Mouse (Mus musculus): ENCODE data around the gene Gsdmc3. TPM values are rescaled to one million over a fixed set of nuclear protein-coding genes. Genes with fewer than 3 reads are reported as not detected.
"Not testable (repeated sequence)": the region's sequence is repeated elsewhere in the genome, so short reads cannot be mapped to it uniquely, and the experiment has no call there.

Gsdmc3 gene
- 0.14 and 0.28 TPM in 2 replicates for polyA plus RNA-seq (2012; rRNA removed)

- not testable (repeated sequence) for H3K27ac ChIP-seq (ENCODE audit: control insufficient read depth, insufficient read depth, low read depth, low read length); H3K4me1 ChIP-seq (ENCODE audit: control insufficient read depth, insufficient read depth, low read length); H3K27me3 ChIP-seq (ENCODE audit: control insufficient read depth, insufficient read depth, low read length); H3K36me3 ChIP-seq (ENCODE audit: control insufficient read depth, insufficient read depth, low read length); H3K4me3 ChIP-seq (ENCODE audit: control insufficient read depth, low read depth, low read length)
These were observed at the start of gene Gsdmc3 for GRCm38 (mm10) chr15:63878458-63878857. Gene Gsdmc3 (minus strand): TSS chr15:63878558.

DNA sequence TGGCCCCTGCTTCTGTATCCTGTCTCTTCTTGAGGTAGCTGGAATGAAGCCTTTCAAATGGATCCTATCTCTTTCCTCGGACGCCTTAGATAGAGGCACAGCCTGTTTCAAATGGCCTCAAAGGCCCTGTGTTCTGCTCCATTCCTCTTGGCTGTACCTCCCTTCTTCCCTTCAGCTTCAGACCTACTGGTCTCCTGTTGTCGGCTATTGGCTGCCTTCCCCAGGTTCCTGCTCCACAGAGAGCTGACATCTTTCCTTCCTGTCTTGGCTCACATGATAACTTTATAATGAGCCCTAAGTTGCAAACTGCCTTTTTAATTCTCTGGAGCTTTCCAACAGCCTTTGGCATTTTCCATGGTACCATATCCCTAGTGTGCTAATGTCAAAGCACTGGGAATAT, 47.8 kb upstream of the Gsdmc3 start:
- no peaks in the 10 kb centered on the region for H3K4me1 ChIP-seq (ENCODE audit: control insufficient read depth, insufficient read depth, low read length)

DNA sequence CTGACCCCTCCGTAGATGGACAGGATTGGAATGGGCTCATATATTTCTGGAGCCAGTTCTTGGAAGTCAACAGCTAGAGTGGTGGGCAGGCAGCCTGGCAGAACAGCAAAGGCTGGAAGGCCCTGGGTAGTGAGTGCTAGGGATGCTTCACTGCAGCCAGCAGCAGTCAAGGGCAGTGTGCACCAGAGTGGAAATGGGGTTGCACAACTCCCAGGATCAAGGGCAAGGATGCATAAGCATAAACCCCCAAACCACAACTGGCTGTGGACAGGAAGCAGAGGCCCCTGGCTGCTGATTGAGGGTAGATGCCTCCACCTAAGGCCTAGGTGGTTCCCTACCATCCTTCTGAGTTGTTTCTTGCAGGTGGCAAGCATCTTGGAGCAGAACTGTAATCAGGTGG, 46.1 kb upstream of the Gsdmc3 start:
- H3K4me3 ChIP-seq (ENCODE audit: control insufficient read depth, low read depth, low read length): no peak overlapping the region
- TF ChIP-seq CTCF (IDR thresholded peaks at IDR 0.05; ENCODE audit: control insufficient read depth, insufficient read depth, insufficient replicate concordance, low read depth, low read length) (no peak), POLR2A (IDR thresholded peaks at IDR 0.05; ENCODE audit: control insufficient read depth, low read depth, low read length) (no peak)
- no peaks in the 10 kb centered on the region for H3K27me3 ChIP-seq (ENCODE audit: control insufficient read depth, insufficient read depth, low read length)
- no peaks in the 10 kb centered on the region for H3K4me1 ChIP-seq (ENCODE audit: control insufficient read depth, insufficient read depth, low read length)
- H3K27ac ChIP-seq (ENCODE audit: control insufficient read depth, insufficient read depth, low read depth, low read length): no peak overlapping the region
- H3K36me3 ChIP-seq (ENCODE audit: control insufficient read depth, insufficient read depth, low read length): no peaks in the 10 kb centered on the region; the same call in 1 of the 2 replicates

More for the DNA sequence above, 47.8 kb upstream of the Gsdmc3 start:
- no peaks in the 10 kb centered on the region; the same call in 1 of the 2 replicates for H3K36me3 ChIP-seq (ENCODE audit: control insufficient read depth, insufficient read depth, low read length)
- H3K4me3 ChIP-seq (ENCODE audit: control insufficient read depth, low read depth, low read length): no peak overlapping the region
- TF ChIP-seq POLR2A (IDR thresholded peaks at IDR 0.05; ENCODE audit: control insufficient read depth, low read depth, low read length): no peak
- TF ChIP-seq CTCF (IDR thresholded peaks at IDR 0.05; ENCODE audit: control insufficient read depth, insufficient read depth, insufficient replicate concordance, low read depth, low read length): no peak
- no peak overlapping the region for H3K27ac ChIP-seq (ENCODE audit: control insufficient read depth, insufficient read depth, low read depth, low read length)
- H3K27me3 ChIP-seq (ENCODE audit: control insufficient read depth, insufficient read depth, low read length): no peaks in the 10 kb centered on the region

DNA sequence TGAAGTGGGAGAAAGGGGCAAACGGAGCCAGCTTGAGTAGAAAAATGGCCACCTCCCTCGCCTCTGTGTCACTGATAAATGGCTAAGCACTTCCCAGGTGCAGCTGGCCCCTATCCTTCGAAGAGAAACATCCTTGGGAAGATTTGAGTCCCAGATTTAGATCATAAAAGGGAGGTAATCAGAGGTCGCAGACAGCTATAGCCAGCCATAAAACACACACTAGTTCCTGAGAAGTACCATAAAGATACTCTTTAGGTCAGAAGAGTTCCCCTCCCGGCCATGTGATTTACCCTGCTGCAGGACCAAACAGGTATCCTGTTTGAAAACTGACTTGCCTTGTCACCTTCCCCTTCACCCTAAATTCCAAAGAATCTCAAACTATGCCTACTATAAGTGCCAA, 43.3 kb upstream of the Gsdmc3 start:
- not testable (repeated sequence) for H3K4me3 ChIP-seq (ENCODE audit: control insufficient read depth, low read depth, low read length); H3K36me3 ChIP-seq (ENCODE audit: control insufficient read depth, insufficient read depth, low read length); H3K4me1 ChIP-seq (ENCODE audit: control insufficient read depth, insufficient read depth, low read length); H3K27me3 ChIP-seq (ENCODE audit: control insufficient read depth, insufficient read depth, low read length); H3K27ac ChIP-seq (ENCODE audit: control insufficient read depth, insufficient read depth, low read depth, low read length)

- H3K4me3 ChIP-seq (ENCODE audit: control insufficient read depth, low read depth, low read length); H3K4me1 ChIP-seq (ENCODE audit: control insufficient read depth, insufficient read depth, low read length); H3K36me3 ChIP-seq (ENCODE audit: control insufficient read depth, insufficient read depth, low read length); H3K27me3 ChIP-seq (ENCODE audit: control insufficient read depth, insufficient read depth, low read length); H3K27ac ChIP-seq (ENCODE audit: control insufficient read depth, insufficient read depth, low read depth, low read length): not testable (repeated sequence)
These were observed 41.4 kb upstream of the Gsdmc3 start for GRCm38 (mm10) chr15:63919728-63920127.

GRCm38 (mm10) chr15:63916584-63916983, 38.2 kb upstream of the Gsdmc3 start:
- not testable (repeated sequence) for H3K4me1 ChIP-seq (ENCODE audit: control insufficient read depth, insufficient read depth, low read length); H3K4me3 ChIP-seq (ENCODE audit: control insufficient read depth, low read depth, low read length); H3K27me3 ChIP-seq (ENCODE audit: control insufficient read depth, insufficient read depth, low read length); H3K27ac ChIP-seq (ENCODE audit: control insufficient read depth, insufficient read depth, low read depth, low read length); H3K36me3 ChIP-seq (ENCODE audit: control insufficient read depth, insufficient read depth, low read length)

- H3K36me3 ChIP-seq (ENCODE audit: control insufficient read depth, insufficient read depth, low read length); H3K27me3 ChIP-seq (ENCODE audit: control insufficient read depth, insufficient read depth, low read length); H3K4me1 ChIP-seq (ENCODE audit: control insufficient read depth, insufficient read depth, low read length); H3K27ac ChIP-seq (ENCODE audit: control insufficient read depth, insufficient read depth, low read depth, low read length); H3K4me3 ChIP-seq (ENCODE audit: control insufficient read depth, low read depth, low read length): not testable (repeated sequence)
These were observed 33.8 kb upstream of the Gsdmc3 start, which contains the start of gene Gsdmc4 for GRCm38 (mm10) chr15:63912197-63912596. Gene Gsdmc4 (minus strand): TSS chr15:63912297.

DNA sequence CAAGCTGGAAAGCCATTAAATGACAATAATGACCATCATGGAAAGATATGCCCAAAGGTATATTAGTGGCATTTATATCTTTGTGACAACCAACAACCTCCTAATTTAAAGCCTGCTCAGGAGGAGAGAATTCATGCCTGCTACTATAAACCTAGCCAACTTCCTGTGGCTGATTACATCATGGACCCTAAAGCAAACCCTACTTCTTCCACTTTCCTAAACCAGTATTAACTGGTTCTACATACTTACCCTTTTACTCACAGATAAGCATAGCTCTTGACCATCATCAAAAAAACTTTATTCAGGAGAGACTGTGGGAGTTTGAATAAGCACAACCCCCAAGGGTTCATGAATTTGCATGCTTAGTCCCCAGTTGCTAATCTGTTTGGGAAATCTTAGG, 31.5 kb upstream of the Gsdmc3 start:
- H3K4me1 ChIP-seq (ENCODE audit: control insufficient read depth, insufficient read depth, low read length); H3K27me3 ChIP-seq (ENCODE audit: control insufficient read depth, insufficient read depth, low read length); H3K4me3 ChIP-seq (ENCODE audit: control insufficient read depth, low read depth, low read length); H3K36me3 ChIP-seq (ENCODE audit: control insufficient read depth, insufficient read depth, low read length); H3K27ac ChIP-seq (ENCODE audit: control insufficient read depth, insufficient read depth, low read depth, low read length): not testable (repeated sequence)

Measured in testis, adult 2 months (tissue).